Mouse (Mus musculus) hindbrain, postnatal 0 days (tissue): ENCODE results near the gene Dock10. TPM values are rescaled to one million over a fixed set of nuclear protein-coding genes. Genes with fewer than 3 reads are reported as not detected.

ENCODE experiments used
- ATAC-seq: fragments of 200-750 bp; cut with Nextera tagmentation; 2 replicates; pipeline ENCODE4 v1.8.0; 2017; ENCODE audit warnings: mild to moderate bottlenecking, moderate TSS enrichment, moderate library complexity
- DNase-seq: peaks from one replicate; pipeline ENCODE4 v3.0.0-alpha.2; 2015; ENCODE audit warnings: low spot score
- H3K27ac ChIP-seq: fragments of 300-500 bp; sonication (generic); 2 replicates; pipeline ENCODE4 v1.5.1; 2014; ENCODE audit warnings: mild to moderate bottlenecking
- H3K27me3 ChIP-seq: fragments of 300-500 bp; sonication (generic); 2 replicates; pipeline ENCODE4 v1.6.1; 2014; ENCODE audit warnings: low read length, mixed read lengths; ENCODE audit not compliant: insufficient read depth
- H3K36me3 ChIP-seq: fragments of 300-500 bp; sonication (generic); 2 replicates; pipeline ENCODE4 v1.6.1; 2014; ENCODE audit warnings: low read length, mixed read lengths; ENCODE audit not compliant: insufficient read depth
- H3K4me1 ChIP-seq: fragments of 300-500 bp; sonication (generic); 2 replicates; pipeline ENCODE4 v1.6.1; 2014; ENCODE audit warnings: antibody characterized with exemption, low read length, mixed read lengths; ENCODE audit not compliant: insufficient read depth
- H3K4me2 ChIP-seq: fragments of 300-500 bp; sonication (generic); 2 replicates; pipeline ENCODE4 v1.6.1; 2014; ENCODE audit warnings: low read depth, mild to moderate bottlenecking, low read length, moderate library complexity, mixed read lengths
- H3K4me3 ChIP-seq: fragments of 300-500 bp; sonication (generic); 2 replicates; pipeline ENCODE4 v1.5.1; 2014; ENCODE audit warnings: low read length
- H3K9ac ChIP-seq: fragments of 300-500 bp; sonication (generic); replicated peaks from 2 replicates; pipeline ENCODE4 v1.6.1; 2014; ENCODE audit warnings: mild to moderate bottlenecking, low read length, moderate library complexity, mixed read lengths
- H3K9me3 ChIP-seq: fragments of 300-500 bp; sonication (generic); 2 replicates; pipeline ENCODE4 v1.6.1; 2016; ENCODE audit warnings: low read length, mixed read lengths
- CTCF ChIP-seq: IDR thresholded peaks from 2 replicates; pipeline ENCODE4 v1.5.1; 2016; ENCODE audit warnings: antibody characterized with exemption, control low read depth, low read depth
- WGBS: fragments of 180-500 bp; shearing (Covaris S2); extraction: QIAGEN DNeasy Blood & Tissue Kit; methylation state at CpG from one replicate; pipeline ENCODE4 v1.1.7; 2014; 5-methylcytosine and 5-hydroxymethylcytosine counted together
- polyA plus RNA-seq: library from polyadenylated mRNA; unstranded; fragments of >200 nt; fragmentation: Nextera tagmentation; extraction: Ambion mirVana; gene quantifications from 2 replicates; pipeline ENCODE4 v1.2.1, GENCODE M21; 2015
- total RNA-seq: library from RNA; depleted of rRNA; stranded (reverse); fragments of >200 nt; gene quantifications from 2 replicates; pipeline ENCODE4 v1.2.3, GENCODE M21; 2014

Gene Dock10
- total and polyA plus RNA-seq, 2 experiments from 2014 or later = 4.8 to 21.6 TPM

DNA sequence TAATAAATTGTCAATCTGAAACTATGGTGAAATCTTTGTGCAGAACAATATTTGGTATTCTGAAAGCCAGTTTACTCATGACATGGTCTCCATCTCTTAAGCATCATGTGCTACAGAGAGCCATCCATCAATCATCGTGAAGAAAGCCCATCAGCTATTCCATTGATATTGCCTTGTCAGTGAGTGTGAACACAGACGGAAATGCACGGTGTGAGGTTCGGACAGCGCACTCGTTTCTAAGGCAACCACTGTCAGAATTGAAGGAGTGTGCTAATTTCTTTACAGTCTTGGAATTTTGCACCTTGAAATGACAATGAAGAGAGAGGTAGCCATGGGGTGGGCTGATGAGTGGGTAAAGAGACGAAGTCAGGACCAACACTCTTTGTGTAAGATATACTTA is 259.1 kb downstream of the Dock10 start:
- no peaks in the 10 kb centered on the region for H3K4me1 ChIP-seq
- H3K4me3 ChIP-seq = no peak overlapping the region
- no peak overlapping the region for H3K9ac ChIP-seq
- H3K9me3 ChIP-seq = no peaks in the 10 kb centered on the region
- 38% methylated on average over 7 of the region's 7 CpGs for WGBS
- no peak for TF ChIP-seq CTCF
- ATAC-seq (peak; percentile 38; the same call in 1 of the 2 replicates), DNase-seq (no peak)
- no peak overlapping the region for H3K4me2 ChIP-seq
- no peaks in the 10 kb centered on the region for H3K27me3 ChIP-seq
- no peak overlapping the region for H3K27ac ChIP-seq
- H3K36me3 ChIP-seq = no peaks in the 10 kb centered on the region

DNA sequence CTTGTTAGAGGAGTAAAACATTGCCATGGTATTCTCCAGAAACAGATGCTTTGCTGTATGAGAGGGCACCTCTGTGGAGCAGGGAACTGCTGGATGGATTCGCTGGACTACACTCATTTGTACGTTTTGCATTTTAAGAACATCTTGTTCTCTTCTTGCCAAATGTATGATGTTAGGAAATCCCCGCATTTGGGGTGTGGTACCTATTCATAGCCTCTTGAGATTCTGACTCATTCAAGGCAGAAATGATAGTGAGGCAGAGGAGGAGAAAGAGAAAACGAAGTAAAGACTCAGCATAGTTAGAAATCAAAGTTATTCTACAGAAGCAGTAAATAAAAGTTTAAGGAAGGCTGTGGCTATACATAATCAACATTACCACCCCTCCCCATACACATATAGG is 262.0 kb downstream of the Dock10 start:
- Histone ChIP-seq H3K4me1 (no peaks in the 10 kb centered on the region), H3K9ac (no peak overlapping the region), H3K9me3 (no peaks in the 10 kb centered on the region), H3K4me2 (no peak overlapping the region), H3K4me3 (no peak overlapping the region), H3K27ac (no peak overlapping the region), H3K36me3 (no peaks in the 10 kb centered on the region), H3K27me3 (no peaks in the 10 kb centered on the region)
- DNase-seq (no peak), ATAC-seq (no peak)
- no peak for TF ChIP-seq CTCF
- 88% methylated on average over 4 of the region's 4 CpGs for WGBS

- H3K9me3 ChIP-seq = no peaks in the 10 kb centered on the region
- H3K9ac ChIP-seq = no peak overlapping the region
- DNase-seq (no peak), ATAC-seq (no peak)
- H3K27ac ChIP-seq = no peak overlapping the region
- no peaks in the 10 kb centered on the region for H3K4me1 ChIP-seq
- no peak overlapping the region for H3K4me2 ChIP-seq
- H3K4me3 ChIP-seq = no peak overlapping the region
- no peaks in the 10 kb centered on the region for H3K36me3 ChIP-seq
- no peaks in the 10 kb centered on the region for H3K27me3 ChIP-seq
- TF ChIP-seq CTCF = no peak
- WGBS = 84% methylated on average over 5 of the region's 5 CpGs
Observed at GRCm38 (mm10) chr1:80483419-80483818, 274.9 kb downstream of the Dock10 start.

DNA sequence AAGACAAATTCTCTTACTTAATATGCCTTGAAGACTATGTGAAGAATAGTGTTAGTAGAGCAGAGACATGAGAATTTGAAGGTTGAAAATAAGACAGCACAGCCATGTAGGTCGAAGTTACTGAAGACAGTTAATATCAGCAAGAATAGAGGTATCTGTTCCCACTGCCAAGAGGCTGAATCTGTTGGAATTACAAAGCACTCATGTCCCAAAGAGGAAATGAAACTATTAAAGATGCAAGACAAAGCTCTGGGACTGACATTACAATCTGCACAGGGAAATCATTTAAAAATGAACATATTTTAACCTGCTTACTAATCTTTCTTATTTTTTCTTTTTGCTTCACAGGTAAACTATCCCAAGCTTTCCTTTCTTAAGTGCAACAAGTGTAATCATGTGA is 283.4 kb downstream of the Dock10 start:
- 66% methylated on average over 1 of the region's 1 CpGs for WGBS
- H3K4me3 ChIP-seq = no peak overlapping the region
- no peak overlapping the region for H3K27ac ChIP-seq
- H3K36me3 ChIP-seq = no peaks in the 10 kb centered on the region
- ATAC-seq = no peak
- no peak for DNase-seq
- H3K9ac ChIP-seq = no peak overlapping the region
- H3K4me2 ChIP-seq = no peak overlapping the region
- no peaks in the 10 kb centered on the region for H3K4me1 ChIP-seq
- TF ChIP-seq CTCF = no peak
- no peaks in the 10 kb centered on the region for H3K27me3 ChIP-seq
- H3K9me3 ChIP-seq = no peaks in the 10 kb centered on the region

DNA sequence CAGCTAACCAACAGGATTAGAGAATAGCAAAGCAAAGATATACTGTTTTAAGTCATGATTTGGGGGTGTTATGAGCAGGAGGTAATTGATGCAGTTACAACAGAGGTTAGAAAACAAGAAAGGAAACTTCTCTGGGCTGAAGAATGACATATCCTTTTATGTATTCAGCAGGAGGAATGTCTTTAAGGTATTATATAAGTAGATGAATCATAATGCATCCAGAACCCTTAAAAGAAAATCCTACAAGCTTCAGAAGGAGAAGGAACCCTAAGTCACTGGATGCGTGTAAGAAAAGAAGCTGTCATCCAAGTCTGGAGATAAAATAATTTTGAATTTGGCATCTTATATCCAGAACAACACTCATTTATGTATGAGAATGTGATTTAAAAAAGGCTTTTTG is 285.9 kb downstream of the Dock10 start:
- ATAC-seq = no peak
- Histone ChIP-seq H3K4me2 (no peak overlapping the region), H3K9ac (no peak overlapping the region), H3K4me1 (no peaks in the 10 kb centered on the region), H3K36me3 (no peaks in the 10 kb centered on the region), H3K4me3 (no peak overlapping the region), H3K27me3 (no peaks in the 10 kb centered on the region), H3K9me3 (no peaks in the 10 kb centered on the region), H3K27ac (no peak overlapping the region)
- WGBS = 88% methylated on average over 1 of the region's 1 CpGs
- DNase-seq = no peak
- no peak for TF ChIP-seq CTCF

DNA sequence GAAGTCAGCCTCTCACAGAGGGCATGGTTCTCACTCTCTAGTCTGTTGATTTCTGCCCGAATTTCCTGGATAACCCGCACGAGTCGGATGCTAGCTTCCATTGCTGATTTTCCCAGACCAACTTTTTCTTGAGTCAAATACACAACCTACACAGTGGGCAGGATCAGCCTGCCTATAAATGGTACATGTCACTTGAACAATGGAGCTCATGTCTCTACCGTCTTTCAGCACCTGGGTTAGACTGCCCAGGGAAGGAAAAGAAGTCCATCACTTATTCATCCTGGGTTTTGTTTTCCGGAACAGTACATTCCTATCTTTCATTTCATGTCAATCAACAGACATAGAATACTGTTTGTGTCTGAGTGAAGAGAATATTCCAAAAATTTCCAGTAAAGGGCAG is 297.0 kb downstream of the Dock10 start, which contains the start of gene Gm45261:
Gm45261 (minus strand) TSS at position 101 of the 400 bp plus-strand sequence.
- Histone ChIP-seq H3K27ac (no peak within 1 kb of the TSS), H3K27me3 (no peaks in the 10 kb centered on the region), H3K4me3 (no peak within 1 kb of the TSS), H3K4me2 (no peak within 1 kb of the TSS), H3K9me3 (no peaks in the 10 kb centered on the region), H3K36me3 (no peaks in the 10 kb centered on the region), H3K4me1 (no peaks in the 10 kb centered on the region), H3K9ac (no peak within 1 kb of the TSS)
- no peak for TF ChIP-seq CTCF
- DNase-seq (no peak), ATAC-seq (no peak)
- WGBS = 84% methylated on average over 6 of the region's 6 CpGs

DNA sequence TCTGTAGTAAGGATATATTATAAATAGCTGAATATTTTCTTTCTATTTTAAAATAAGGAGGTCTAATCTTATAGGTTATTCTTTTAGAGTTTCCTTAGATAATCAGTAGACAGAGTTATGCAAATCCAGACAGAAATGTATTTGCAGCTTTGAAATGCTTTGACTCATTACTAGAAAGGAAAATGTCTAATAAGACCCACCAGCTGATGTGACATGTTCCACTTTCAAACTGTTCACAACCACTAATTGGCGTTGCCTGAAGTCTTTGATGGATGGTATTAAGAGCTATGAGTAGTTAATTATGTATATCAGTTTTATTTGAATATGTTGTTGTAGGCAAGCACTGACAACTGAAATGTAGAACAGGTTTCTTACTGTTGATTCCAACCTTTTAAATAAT is 298.4 kb downstream of the Dock10 start:
- H3K4me1 ChIP-seq = no peaks in the 10 kb centered on the region
- no peak overlapping the region for H3K4me3 ChIP-seq
- ATAC-seq (no peak), DNase-seq (no peak)
- H3K27ac ChIP-seq = no peak overlapping the region
- no peaks in the 10 kb centered on the region for H3K36me3 ChIP-seq
- H3K9me3 ChIP-seq = no peaks in the 10 kb centered on the region
- no peaks in the 10 kb centered on the region for H3K27me3 ChIP-seq
- no peak for TF ChIP-seq CTCF
- H3K4me2 ChIP-seq = no peak overlapping the region
- H3K9ac ChIP-seq = no peak overlapping the region
- WGBS = 68% methylated on average over 1 of the region's 1 CpGs
